Mouse (Mus musculus) hindbrain, embryonic 11.5 days (tissue): Measurements from ENCODE around the gene Bid. TPM values are rescaled to one million over a fixed set of nuclear protein-coding genes. Genes with fewer than 3 reads are reported as not detected.
"Not testable (repeated sequence)": the region's sequence is repeated elsewhere in the genome, so short reads cannot be mapped to it uniquely, and the experiment has no call there.

Source experiments
- ATAC-seq: fragments of 200-750 bp; cut with Nextera tagmentation; 2 replicates; pipeline ENCODE4 v1.8.0; 2017; ENCODE audit warnings: mild to moderate bottlenecking, moderate TSS enrichment, moderate library complexity; ENCODE audit not compliant: low FRiP score
- DNase-seq: peaks from one replicate; pipeline ENCODE4 v3.0.0-alpha.2; 2015; ENCODE audit warnings: low spot score
- H3K27ac ChIP-seq: fragments of 300-500 bp; sonication (generic); 2 replicates; pipeline ENCODE4 v1.5.1; 2014; ENCODE audit warnings: mild to moderate bottlenecking, low read depth, low read length
- H3K27me3 ChIP-seq: fragments of 300-500 bp; sonication (generic); 2 replicates; pipeline ENCODE4 v1.6.1; 2014; ENCODE audit warnings: mild to moderate bottlenecking, low read length, moderate library complexity, mixed read lengths; ENCODE audit not compliant: control insufficient read depth, insufficient read depth
- H3K36me3 ChIP-seq: fragments of 300-500 bp; sonication (generic); 2 replicates; pipeline ENCODE4 v1.6.1; 2014; ENCODE audit warnings: mild to moderate bottlenecking, low read length, moderate library complexity, mixed read lengths; ENCODE audit not compliant: control insufficient read depth, insufficient read depth
- H3K4me1 ChIP-seq: fragments of 300-500 bp; sonication (generic); replicated peaks from 2 replicates; pipeline ENCODE4 v1.6.1; 2014; ENCODE audit warnings: low read length, mixed read lengths; ENCODE audit not compliant: control insufficient read depth, insufficient read depth
- H3K4me2 ChIP-seq: fragments of 300-500 bp; sonication (generic); replicated peaks from 2 replicates; pipeline ENCODE4 v1.6.1; 2014; ENCODE audit warnings: mild to moderate bottlenecking, low read depth, low read length
- H3K4me3 ChIP-seq: fragments of 300-500 bp; sonication (generic); 2 replicates; pipeline ENCODE4 v1.5.1; 2014; ENCODE audit warnings: low read depth, low read length
- H3K9ac ChIP-seq: fragments of 300-500 bp; sonication (generic); 2 replicates; pipeline ENCODE4 v1.6.1; 2014; ENCODE audit warnings: low read depth, low read length
- H3K9me3 ChIP-seq: fragments of 300-500 bp; sonication (generic); 2 replicates; pipeline ENCODE4 v1.6.1; 2016; ENCODE audit warnings: low read length; ENCODE audit not compliant: control insufficient read depth
- WGBS: fragments of 180-500 bp; shearing (Covaris S2); extraction: QIAGEN DNeasy Blood & Tissue Kit; methylation state at CpG from one replicate; pipeline ENCODE4 v1.1.7; 2014; 5-methylcytosine and 5-hydroxymethylcytosine counted together
- polyA plus RNA-seq: library from polyadenylated mRNA; unstranded; fragments of >200 nt; fragmentation: Nextera tagmentation; extraction: Ambion mirVana; gene quantifications from 2 replicates; pipeline ENCODE4 v1.2.1, GENCODE M21; 2014

Gene Bid
- polyA plus RNA-seq, 1 experiment from 2014 or later, result 15.9 TPM

DNA sequence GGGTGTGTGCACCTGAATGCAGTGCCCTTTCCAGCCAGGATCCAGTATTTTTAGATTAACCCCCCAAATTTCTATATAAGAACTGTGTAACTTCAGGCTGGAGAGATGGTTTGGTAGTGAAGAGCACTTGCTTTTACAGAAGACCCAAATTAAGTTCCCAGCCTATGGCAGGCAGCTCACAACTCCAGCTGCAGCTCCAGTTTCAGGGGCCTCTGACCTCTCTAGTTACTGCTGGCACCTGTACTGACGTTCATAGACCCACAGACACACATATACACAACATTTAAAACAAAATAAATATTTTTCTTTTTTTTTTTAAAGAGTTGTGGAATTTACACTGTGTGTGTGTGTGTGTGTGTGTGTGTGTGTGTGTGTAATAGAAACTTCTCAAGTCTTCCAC, 12.8 kb upstream of the Bid start:
- Histone ChIP-seq H3K4me2 (no peak overlapping the region), H3K9me3 (no peaks in the 10 kb centered on the region), H3K27ac (no peak overlapping the region), H3K36me3 (no peaks in the 10 kb centered on the region), H3K9ac (no peak overlapping the region), H3K4me1 (no peaks in the 10 kb centered on the region), H3K27me3 (no peaks in the 10 kb centered on the region), H3K4me3 (no peak overlapping the region)
- no peak for DNase-seq
- 54% methylated on average over 1 of the region's 1 CpGs for WGBS
- no peak for ATAC-seq

GRCm38 (mm10) chr6:120927765-120928164, 11.1 kb upstream of the Bid start:
- ATAC-seq (no peak), DNase-seq (no peak)
- H3K9me3 ChIP-seq, result no peaks in the 10 kb centered on the region
- H3K4me1 ChIP-seq, result no peaks in the 10 kb centered on the region
- no peaks in the 10 kb centered on the region for H3K27me3 ChIP-seq
- no peak overlapping the region for H3K4me3 ChIP-seq
- no peaks in the 10 kb centered on the region for H3K36me3 ChIP-seq
- no peak overlapping the region for H3K9ac ChIP-seq
- H3K27ac ChIP-seq, result no peak overlapping the region
- no peak overlapping the region for H3K4me2 ChIP-seq
- WGBS, result 84% methylated on average over 3 of the region's 3 CpGs

- DNase-seq (no peak), ATAC-seq (no peak)
- Histone ChIP-seq H3K27ac (no peak overlapping the region), H3K27me3 (no peaks in the 10 kb centered on the region), H3K9me3 (no peaks in the 10 kb centered on the region), H3K9ac (no peak overlapping the region), H3K4me3 (no peak overlapping the region), H3K36me3 (no peaks in the 10 kb centered on the region), H3K4me1 (no peaks in the 10 kb centered on the region), H3K4me2 (no peak overlapping the region)
- WGBS, result 53% methylated on average over 2 of the region's 2 CpGs
Observed at GRCm38 (mm10) chr6:120926880-120927279, 10.2 kb upstream of the Bid start.

GRCm38 (mm10) chr6:120924791-120925321, 8.2 kb upstream of the Bid start:
- not testable (repeated sequence) for DNase-seq, H3K27ac ChIP-seq, H3K4me3 ChIP-seq, H3K4me1 ChIP-seq, H3K36me3 ChIP-seq, H3K9me3 ChIP-seq, H3K9ac ChIP-seq, ATAC-seq, H3K27me3 ChIP-seq, H3K4me2 ChIP-seq
- 69% methylated on average over 2 of the region's 2 CpGs for WGBS

- H3K4me1 ChIP-seq, result no peaks in the 10 kb centered on the region
- WGBS, result 60% methylated on average over 3 of the region's 3 CpGs
- no peak overlapping the region for H3K4me2 ChIP-seq
- no peak for DNase-seq
- H3K36me3 ChIP-seq, result no peaks in the 10 kb centered on the region
- H3K9me3 ChIP-seq, result no peaks in the 10 kb centered on the region
- no peak overlapping the region for H3K9ac ChIP-seq
- ATAC-seq, result no peak
- no peak overlapping the region for H3K27ac ChIP-seq
- no peak overlapping the region for H3K4me3 ChIP-seq
- H3K27me3 ChIP-seq, result no peaks in the 10 kb centered on the region
Observed at GRCm38 (mm10) chr6:120917975-120918374, 1.3 kb upstream of the Bid start.

- peak overlapping the region; percentile 82 for H3K4me2 ChIP-seq
- not testable (repeated sequence) for H3K4me1 ChIP-seq, H3K27ac ChIP-seq, H3K9me3 ChIP-seq, DNase-seq, H3K36me3 ChIP-seq, H3K9ac ChIP-seq, H3K27me3 ChIP-seq, ATAC-seq
- WGBS, result 37% methylated on average over 8 of the region's 14 CpGs
- peak overlapping the region; percentile 71 for H3K4me3 ChIP-seq
Observed at GRCm38 (mm10) chr6:120916972-120917881, 574 bp upstream of the Bid start.

DNA sequence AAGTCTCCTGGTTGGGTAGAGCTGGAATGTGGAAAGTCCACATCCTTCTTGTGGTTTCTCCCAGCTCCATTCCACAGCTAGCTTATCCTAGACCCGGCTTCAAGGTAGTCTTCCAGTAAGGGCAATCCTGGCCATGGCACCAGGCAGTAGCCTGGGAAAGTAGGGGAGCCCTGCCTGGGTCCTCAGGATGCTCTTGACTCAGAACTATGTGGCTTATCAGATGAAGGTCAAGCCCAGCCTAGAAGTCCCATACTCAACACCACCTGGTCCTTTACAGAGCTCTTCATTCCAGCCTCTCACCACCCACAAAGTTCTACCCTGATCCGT, 1.0 kb downstream of the Bid start:
- Histone ChIP-seq H3K4me1 (no peaks in the 10 kb centered on the region), H3K4me2 (no peak overlapping the region), H3K27me3 (no peaks in the 10 kb centered on the region), H3K27ac (no peak overlapping the region), H3K9ac (no peak overlapping the region), H3K4me3 (peak overlapping the region; percentile 71; the same call in 1 of the 2 replicates), H3K36me3 (no peaks in the 10 kb centered on the region), H3K9me3 (no peaks in the 10 kb centered on the region)
- ATAC-seq (no peak), DNase-seq (no peak)
- 41% methylated on average over 2 of the region's 2 CpGs for WGBS

DNA sequence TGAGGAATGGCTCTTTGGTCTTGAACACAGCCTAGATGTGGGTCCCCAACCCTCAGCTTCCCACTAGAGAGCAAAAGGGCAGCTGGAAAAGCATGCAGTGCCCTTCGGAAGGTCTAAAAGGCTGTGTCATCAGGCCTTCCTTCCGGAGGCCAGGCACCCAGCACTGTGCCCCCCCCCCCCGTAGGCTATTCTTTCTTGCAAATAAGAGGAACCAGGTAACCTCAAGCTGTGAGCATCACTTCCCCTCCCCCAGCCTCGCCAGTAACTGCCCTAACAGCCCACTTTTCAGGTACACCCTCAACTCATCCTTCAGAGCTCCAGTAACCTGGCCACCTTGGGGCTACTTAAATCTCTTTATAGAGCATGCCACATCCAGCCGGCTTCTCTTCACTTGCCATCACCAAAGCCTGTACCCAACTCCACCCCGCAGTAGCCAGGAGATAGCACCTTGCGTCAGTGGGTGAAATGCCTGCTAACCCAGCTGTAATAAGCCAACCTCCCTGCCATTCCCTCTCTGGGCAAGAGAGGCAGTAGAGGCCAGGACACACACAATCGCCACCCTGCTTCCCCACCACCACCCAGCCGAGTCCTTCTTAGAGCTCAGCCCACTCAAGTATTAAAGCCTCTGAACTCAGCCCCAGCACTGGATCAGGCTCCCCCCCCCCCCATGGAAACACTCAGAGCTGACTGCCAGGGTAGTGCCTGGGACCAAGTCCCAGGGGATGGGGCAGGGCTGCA, 1.6 kb downstream of the Bid start:
- H3K4me3 ChIP-seq, result no peak overlapping the region
- peak; percentile 23 for DNase-seq
- ATAC-seq, result no peak

More for the DNA sequence above, 1.6 kb downstream of the Bid start:
- H3K9ac ChIP-seq, result no peak overlapping the region
- no peaks in the 10 kb centered on the region for H3K9me3 ChIP-seq
- no peaks in the 10 kb centered on the region for H3K36me3 ChIP-seq
- no peak overlapping the region for H3K27ac ChIP-seq
- H3K4me1 ChIP-seq, result no peaks in the 10 kb centered on the region
- no peak overlapping the region for H3K4me2 ChIP-seq
- WGBS, result 45% methylated on average over 9 of the region's 9 CpGs
- no peaks in the 10 kb centered on the region for H3K27me3 ChIP-seq
